In the genomic region with DNA sequence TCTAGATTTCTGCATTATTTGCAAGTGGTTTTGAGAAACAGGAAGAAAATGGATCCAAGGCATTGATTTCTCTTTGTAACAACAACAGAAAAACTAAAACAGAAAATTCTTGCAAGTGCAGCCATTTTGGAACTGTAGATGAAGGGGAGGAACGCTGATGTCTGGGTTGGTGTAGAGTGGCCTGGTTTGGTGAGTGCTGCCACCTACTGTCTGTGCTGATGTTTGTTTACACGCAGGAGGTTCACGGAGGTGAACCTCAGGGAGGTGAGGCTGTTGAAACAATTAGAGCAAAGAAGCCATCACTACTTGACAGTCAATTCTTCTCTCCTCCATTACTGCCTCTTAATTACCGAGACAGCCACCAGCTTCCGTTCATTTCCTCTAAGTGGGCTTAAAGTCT, we compare ENCODE assay signal across 8 mouse cellular contexts. TPM values are rescaled to one million over a fixed set of nuclear protein-coding genes. Genes with fewer than 3 reads are reported as not detected.
DNase-seq lines count a peak whose midpoint lies in the region; ATAC-seq and TF ChIP-seq lines count a peak whose summit lies in the region.

No protein-coding gene starts in this region.

- H3K4me2 ChIP-seq in forebrain, embryonic 15.5 days (replicated peaks) = no peak overlapping the region
- peak overlapping the region; percentile 35 for H3K4me2 ChIP-seq in hindbrain, postnatal 0 days (ENCODE audit: low read depth, low read length)

- no peak overlapping the region for H3K9ac ChIP-seq in forebrain, embryonic 15.5 days (replicated peaks)
- H3K9ac ChIP-seq in hindbrain, postnatal 0 days (replicated peaks; ENCODE audit: low read length) = no peak overlapping the region

- no peaks in the 10 kb centered on the region for H3K9me3 ChIP-seq in forebrain, embryonic 15.5 days
- no peaks in the 10 kb centered on the region for H3K9me3 ChIP-seq in hindbrain, postnatal 0 days (ENCODE audit: low read length)

- TF ChIP-seq CTCF in hindbrain, postnatal 0 days (IDR thresholded peaks at IDR 0.05; ENCODE audit: low read depth) = peak; percentile 81

- H3K36me3 ChIP-seq in forebrain, embryonic 15.5 days = peaks cover 35% of the 10 kb centered on the region
- peaks cover 25% of the 10 kb centered on the region for H3K36me3 ChIP-seq in hindbrain, postnatal 0 days (ENCODE audit: insufficient read depth, low read length)

- no peaks in the 10 kb centered on the region for H3K27me3 ChIP-seq in forebrain, embryonic 15.5 days
- H3K27me3 ChIP-seq in hindbrain, postnatal 0 days (ENCODE audit: insufficient read depth, low read length) = no peaks in the 10 kb centered on the region

- ATAC-seq in forebrain, embryonic 15.5 days (replicated peaks) = peak; percentile 89
- peak; percentile 89 for ATAC-seq in hindbrain, postnatal 0 days
- ATAC-seq in monocyte, adult 5-6 weeks (replicated peaks; ENCODE audit: insufficient number of reproducible peaks, low FRiP score, low TSS enrichment, poor library complexity, severe bottlenecking) = peak; percentile 54; the same call in 1 of the 2 replicates

- H3K4me1 ChIP-seq in forebrain, embryonic 15.5 days = peaks cover 37% of the 10 kb centered on the region
- H3K4me1 ChIP-seq in hindbrain, postnatal 0 days (ENCODE audit: insufficient read depth, low read length) = no peaks in the 10 kb centered on the region

- WGBS in forebrain, embryonic 15.5 days = 15% methylated on average over 5 of the region's 5 CpGs
- 22% methylated on average over 5 of the region's 5 CpGs for WGBS in hindbrain, postnatal 0 days

- peak overlapping the region; percentile 60 for H3K27ac ChIP-seq in forebrain, embryonic 15.5 days (replicated peaks)
- peak overlapping the region; percentile 45; the same call in 1 of the 2 replicates for H3K27ac ChIP-seq in hindbrain, postnatal 0 days

- DNase-seq in urinary bladder, postnatal 14 days (ENCODE audit: low spot score) = peak; percentile 69
- DNase-seq in urinary bladder, postnatal 10 days (ENCODE audit: low spot score) = no peak
- peak; percentile 57 for DNase-seq in cerebellum, adult 11-12 months
- DNase-seq in hindbrain, postnatal 0 days (ENCODE audit: low spot score) = peak; percentile 85
- DNase-seq in liver = peak; percentile 61
- peak; percentile 27 to 72 for DNase-seq in thymus, postnatal 10 days (ENCODE audit: low spot score in 2 of 2)

- H3K4me3 ChIP-seq in forebrain, embryonic 15.5 days = no peak overlapping the region
- H3K4me3 ChIP-seq in hindbrain, postnatal 0 days (ENCODE audit: low read length) = no peak overlapping the region

RNA-seq across cellular contexts. Expression of a gene that starts 54.7 kb away (rescaled TPM):
- 0.22 TPM in 1 of 2 replicates, not detected in the other for polyA plus RNA-seq in forebrain, embryonic 15.5 days (2015; fragmentation: Nextera tagmentation; extraction: Ambion mirVana)
- not detected in 2 replicates for total RNA-seq in hindbrain, postnatal 0 days (2014; rRNA removed)
- polyA plus RNA-seq in hindbrain, postnatal 0 days (2015; fragmentation: Nextera tagmentation; extraction: Ambion mirVana) = 0.29 TPM in 1 of 2 replicates, not detected in the other
- total RNA-seq in monocyte, adult 5-6 weeks (2017) = 0.58 TPM in 1 of 3 replicates, not detected in the others
